Mouse (Mus musculus): Measurements from ENCODE around the gene Plekhj1. TPM values are rescaled to one million over a fixed set of nuclear protein-coding genes. Genes with fewer than 3 reads are reported as not detected.

Gene Plekhj1
- polyA plus RNA-seq, 1 experiment from 2014 or later, result 124 TPM

- ATAC-seq (ENCODE audit: insufficient number of reproducible peaks, low FRiP score, low TSS enrichment, low read depth), result peak; percentile 46
- WGBS, result 1% methylated on average over 59 of the region's 59 CpGs
These were observed 958 bp downstream of the Plekhj1 start for GRCm38 (mm10) chr10:80797186-80798149.

DNA sequence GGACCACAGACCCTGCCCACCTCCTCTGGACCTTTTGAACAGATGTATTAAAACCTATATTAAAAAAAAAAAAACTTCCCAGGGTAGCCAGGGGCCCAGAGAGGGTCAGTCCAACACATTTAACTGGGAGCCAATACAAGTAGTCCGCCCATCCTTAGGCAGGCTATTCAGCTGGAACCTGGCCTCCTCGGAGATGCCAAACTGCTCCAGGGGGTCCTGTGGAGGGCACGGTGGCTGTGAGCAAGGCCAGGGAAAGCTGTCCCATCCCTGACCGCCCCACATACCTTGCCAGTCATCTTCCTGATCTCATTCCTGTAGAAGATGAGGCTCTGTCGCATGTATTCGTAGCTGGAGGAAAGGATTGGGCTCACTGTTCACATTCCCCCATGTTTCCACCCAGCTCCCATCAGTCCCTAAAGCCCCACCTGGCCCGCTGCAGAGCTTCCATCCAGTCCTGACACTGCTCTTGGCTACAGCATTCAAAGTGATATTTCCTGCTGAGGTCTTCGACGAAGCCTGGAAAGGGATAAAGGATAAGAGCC is 2.0 kb downstream of the Plekhj1 start:
- H3K9ac ChIP-seq, result 0 out of 2 replicates have a peak overlapping the region, but pooled peaks have one; percentile 5
- no peak for ATAC-seq (ENCODE audit: insufficient number of reproducible peaks, low FRiP score, low TSS enrichment, low read depth)
- H3K4me1 ChIP-seq, result peaks cover 35% of the 10 kb centered on the region
- 84% methylated on average over 9 of the region's 9 CpGs for WGBS
- peak overlapping the region; percentile 54 for H3K4me2 ChIP-seq
- H3K4me3 ChIP-seq, result peak overlapping the region; percentile 93
- no peaks in the 10 kb centered on the region for H3K27me3 ChIP-seq
- H3K36me3 ChIP-seq, result peaks cover 66% of the 10 kb centered on the region
- no peaks in the 10 kb centered on the region for H3K9me3 ChIP-seq
- peak overlapping the region; percentile 2; the same call in 1 of the 2 replicates for H3K27ac ChIP-seq

More at GRCm38 (mm10) chr10:80797186-80798149, 958 bp downstream of the Plekhj1 start:
- no peaks in the 10 kb centered on the region for H3K27me3 ChIP-seq
- peak overlapping the region; percentile 93 for H3K4me3 ChIP-seq
- H3K4me1 ChIP-seq, result peaks cover 27% of the 10 kb centered on the region
- no peaks in the 10 kb centered on the region for H3K9me3 ChIP-seq
- H3K9ac ChIP-seq, result peak overlapping the region; percentile 98
- peaks cover 66% of the 10 kb centered on the region for H3K36me3 ChIP-seq
- peak overlapping the region; percentile 98 for H3K27ac ChIP-seq
- peak overlapping the region; percentile 54 for H3K4me2 ChIP-seq

GRCm38 (mm10) chr10:80794750-80795149 is 3.7 kb downstream of the Plekhj1 start:
- 91% methylated on average over 8 of the region's 8 CpGs for WGBS
- Histone ChIP-seq H3K36me3 (peaks cover 68% of the 10 kb centered on the region), H3K4me2 (no peak overlapping the region), H3K4me1 (peaks cover 27% of the 10 kb centered on the region), H3K4me3 (no peak overlapping the region), H3K27ac (no peak overlapping the region), H3K9ac (no peak overlapping the region), H3K27me3 (no peaks in the 10 kb centered on the region), H3K9me3 (no peaks in the 10 kb centered on the region)
- ATAC-seq (ENCODE audit: insufficient number of reproducible peaks, low FRiP score, low TSS enrichment, low read depth), result no peak

GRCm38 (mm10) chr10:80793803-80794202 is 4.6 kb downstream of the Plekhj1 start:
- Histone ChIP-seq H3K4me1 (peaks cover 22% of the 10 kb centered on the region), H3K4me2 (no peak overlapping the region), H3K36me3 (peaks cover 76% of the 10 kb centered on the region), H3K9me3 (no peaks in the 10 kb centered on the region), H3K9ac (no peak overlapping the region), H3K27me3 (no peaks in the 10 kb centered on the region), H3K4me3 (no peak overlapping the region), H3K27ac (no peak overlapping the region)
- ATAC-seq (ENCODE audit: insufficient number of reproducible peaks, low FRiP score, low TSS enrichment, low read depth), result no peak
- 82% methylated on average over 4 of the region's 4 CpGs for WGBS

DNA sequence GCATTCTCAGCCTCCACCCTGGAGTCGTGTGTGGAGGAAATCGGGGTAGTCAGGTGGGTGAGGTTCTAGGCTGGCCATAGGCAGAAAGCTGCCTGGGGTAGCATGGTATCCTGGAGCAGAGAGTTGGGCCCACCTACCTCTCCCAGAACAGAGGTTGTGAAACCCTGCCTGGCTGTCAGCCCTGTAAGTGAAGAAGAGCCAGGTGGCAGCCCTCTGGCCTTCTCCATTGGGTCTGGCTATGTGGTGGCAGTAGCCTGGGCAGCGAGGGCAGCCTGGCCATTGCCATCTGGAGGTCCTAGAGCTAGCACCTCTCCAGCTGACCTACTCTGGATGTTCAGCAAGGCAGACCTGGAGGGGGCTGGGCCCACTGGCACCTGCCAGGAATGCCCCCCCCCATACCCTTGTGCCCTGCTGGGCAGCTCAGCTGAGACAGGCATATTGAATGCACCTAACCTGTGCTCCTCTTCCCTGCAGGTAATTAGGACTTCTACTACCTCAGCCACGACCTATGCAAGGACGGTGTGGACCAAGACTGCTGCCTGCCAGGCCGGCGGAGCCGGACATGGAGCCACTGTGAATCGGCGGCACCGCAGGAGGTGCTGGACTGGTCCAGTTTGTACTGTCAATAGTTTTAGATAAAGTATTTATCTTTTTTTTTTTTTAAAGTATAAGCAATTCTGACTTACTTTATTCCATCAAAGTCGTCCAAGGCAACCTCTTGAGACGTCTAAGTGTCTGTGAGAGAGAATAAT is 5.2 kb downstream of the Plekhj1 start:
- Histone ChIP-seq H3K27me3 (no peaks in the 10 kb centered on the region), H3K9ac (no peak overlapping the region), H3K4me1 (peaks cover 22% of the 10 kb centered on the region), H3K4me2 (no peak overlapping the region), H3K9me3 (no peaks in the 10 kb centered on the region), H3K4me3 (no peak overlapping the region), H3K27ac (no peak overlapping the region), H3K36me3 (peaks cover 82% of the 10 kb centered on the region)
- ATAC-seq (ENCODE audit: insufficient number of reproducible peaks, low FRiP score, low TSS enrichment, low read depth), result no peak
- 91% methylated on average over 13 of the region's 13 CpGs for WGBS

DNA sequence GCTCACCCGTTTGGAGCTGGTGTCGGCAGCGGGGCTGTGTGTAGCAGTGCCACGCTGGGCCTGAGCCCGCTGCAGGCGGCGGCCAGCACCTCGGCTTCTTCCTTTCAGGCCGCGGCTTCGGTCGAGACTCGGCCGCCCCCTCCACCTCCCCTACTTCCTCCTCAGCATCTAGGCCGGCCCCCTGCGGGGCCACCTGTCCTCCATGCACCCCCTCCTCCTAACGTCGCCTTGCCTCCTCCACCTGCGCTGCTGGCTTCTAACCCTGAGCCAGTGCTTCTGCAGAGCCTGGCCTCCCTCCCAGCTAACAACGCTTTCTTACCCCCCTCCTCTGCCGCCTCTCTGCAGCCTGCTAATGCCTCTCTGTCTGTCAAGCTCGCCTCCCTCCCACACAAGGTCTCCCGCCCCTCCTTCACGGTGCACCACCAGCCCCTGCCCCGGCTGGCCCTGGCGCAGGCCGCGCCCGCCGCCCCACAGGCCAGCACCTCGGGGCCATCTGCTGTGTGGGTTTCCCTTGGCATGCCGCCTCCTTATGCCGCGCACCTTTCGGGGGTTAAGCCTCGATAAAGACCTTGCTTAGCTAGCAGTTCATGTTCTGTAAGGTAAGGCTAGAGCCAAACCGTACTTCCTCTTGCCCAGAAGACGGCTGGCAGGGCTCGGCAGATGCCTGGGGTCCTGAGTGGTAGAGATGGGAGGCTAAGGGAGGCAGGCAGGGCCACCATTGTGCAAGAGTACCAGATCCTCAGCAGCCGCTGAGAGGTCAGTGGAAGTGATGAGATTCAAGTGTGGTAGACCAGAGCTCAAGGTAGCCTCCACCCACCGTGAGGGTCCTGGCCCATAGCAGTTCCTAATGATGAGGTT is 6.0 kb downstream of the Plekhj1 start:
- H3K36me3 ChIP-seq, result peaks cover 90% of the 10 kb centered on the region
- H3K4me1 ChIP-seq, result peaks cover 22% of the 10 kb centered on the region
- no peak overlapping the region for H3K4me2 ChIP-seq
- no peak for ATAC-seq (ENCODE audit: insufficient number of reproducible peaks, low FRiP score, low TSS enrichment, low read depth)
- H3K27me3 ChIP-seq, result no peaks in the 10 kb centered on the region
- no peak overlapping the region for H3K27ac ChIP-seq
- H3K9me3 ChIP-seq, result no peaks in the 10 kb centered on the region
- 67% methylated on average over 41 of the region's 41 CpGs for WGBS
- no peak overlapping the region for H3K9ac ChIP-seq
- no peak overlapping the region for H3K4me3 ChIP-seq

- no peaks in the 10 kb centered on the region for H3K9me3 ChIP-seq
- H3K9ac ChIP-seq, result no peak overlapping the region
- H3K27me3 ChIP-seq, result no peaks in the 10 kb centered on the region
- peaks cover 97% of the 10 kb centered on the region for H3K36me3 ChIP-seq
- ATAC-seq (ENCODE audit: insufficient number of reproducible peaks, low FRiP score, low TSS enrichment, low read depth), result no peak
- 79% methylated on average over 33 of the region's 33 CpGs for WGBS
- H3K4me1 ChIP-seq, result peaks cover 15% of the 10 kb centered on the region
- H3K4me3 ChIP-seq, result no peak overlapping the region
- H3K4me2 ChIP-seq, result no peak overlapping the region
- peak overlapping the region; percentile 43; the same call in 1 of the 2 replicates for H3K27ac ChIP-seq
These were observed 6.8 kb downstream of the Plekhj1 start for GRCm38 (mm10) chr10:80791476-80792174.

DNA sequence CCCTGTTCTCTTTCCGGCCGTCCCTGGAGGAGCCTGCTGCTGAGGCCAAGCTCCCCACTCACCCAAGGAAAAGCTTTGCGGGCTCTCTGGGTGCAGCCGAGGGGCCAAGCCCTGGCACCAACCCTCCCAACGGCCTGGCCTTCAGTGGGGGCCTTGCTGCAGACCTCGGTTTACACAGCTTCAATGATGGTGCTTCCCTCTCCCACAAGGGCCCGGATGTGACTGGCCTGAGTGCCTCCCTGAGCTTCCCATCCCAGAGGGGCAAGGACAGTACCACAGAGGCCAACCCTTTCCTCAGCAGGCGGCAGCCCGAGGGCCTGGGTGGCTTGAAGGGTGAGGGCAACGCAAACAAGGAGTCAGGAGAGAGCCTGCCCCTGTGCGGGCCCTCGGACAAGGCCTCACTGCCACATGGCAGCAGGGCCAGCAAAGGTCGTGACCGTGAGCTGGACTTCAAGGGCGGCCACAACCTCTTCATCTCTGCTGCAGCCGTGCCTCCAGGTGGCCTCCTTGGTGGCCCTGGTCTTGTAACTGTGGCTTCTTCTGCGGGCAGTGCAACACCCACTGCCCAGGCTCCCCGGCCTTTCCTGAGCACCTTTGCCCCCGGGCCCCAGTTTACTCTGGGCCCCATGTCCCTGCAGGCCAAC is 7.5 kb downstream of the Plekhj1 start:
- no peaks in the 10 kb centered on the region for H3K9me3 ChIP-seq
- H3K36me3 ChIP-seq, result peaks cover 97% of the 10 kb centered on the region
- H3K4me3 ChIP-seq, result no peak overlapping the region
- H3K4me2 ChIP-seq, result no peak overlapping the region
- H3K4me1 ChIP-seq, result 0 out of 2 replicates have a peak, but pooled peaks cover 8% of the 10 kb centered on the region
- no peak for ATAC-seq (ENCODE audit: insufficient number of reproducible peaks, low FRiP score, low TSS enrichment, low read depth)
- no peak overlapping the region for H3K9ac ChIP-seq
- WGBS, result 86% methylated on average over 19 of the region's 19 CpGs
- H3K27me3 ChIP-seq, result no peaks in the 10 kb centered on the region
- H3K27ac ChIP-seq, result peak overlapping the region; percentile 43; the same call in 1 of the 2 replicates

DNA sequence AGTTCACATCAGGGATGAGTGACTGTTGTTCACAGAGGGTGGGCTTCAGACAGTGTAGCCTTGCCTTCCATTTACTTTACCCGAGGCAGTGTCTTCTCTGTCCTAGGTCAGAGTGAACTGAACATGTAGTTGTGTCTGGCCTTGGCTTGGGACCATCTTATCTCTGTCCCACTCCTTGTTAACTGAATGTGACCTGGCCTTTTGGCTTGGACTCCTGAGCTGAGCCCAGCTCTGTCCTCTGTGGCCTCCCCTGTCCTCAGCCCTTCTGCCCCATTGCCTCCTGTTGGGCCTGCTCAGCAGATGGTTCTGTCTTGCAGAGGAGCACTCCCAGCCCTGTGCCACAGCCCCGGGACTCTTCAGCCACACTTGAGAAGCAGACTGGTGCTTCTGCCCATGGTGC is 10.9 kb downstream of the Plekhj1 start:
- no peak overlapping the region for H3K9ac ChIP-seq
- 82% methylated on average over 2 of the region's 2 CpGs for WGBS

DNA sequence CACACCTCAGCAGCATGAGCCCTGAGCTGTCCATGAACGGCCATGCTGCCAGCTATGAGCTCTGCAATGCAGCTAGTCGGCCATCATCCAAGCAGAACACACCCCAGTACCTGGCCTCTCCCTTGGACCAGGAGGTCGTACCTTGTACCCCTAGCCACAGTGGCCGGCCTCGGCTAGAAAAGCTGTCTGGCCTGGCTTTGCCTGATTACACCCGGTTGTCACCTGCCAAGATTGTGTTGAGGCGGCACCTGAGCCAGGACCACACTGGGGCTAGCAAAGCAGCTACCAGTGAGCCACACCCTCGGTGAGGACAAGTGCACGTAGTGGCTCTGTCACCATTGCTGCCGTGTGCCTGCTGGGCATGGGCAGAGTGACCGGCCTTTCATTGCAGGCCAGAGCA is 12.5 kb downstream of the Plekhj1 start:
- Histone ChIP-seq H3K4me1 (no peaks in the 10 kb centered on the region), H3K9me3 (no peaks in the 10 kb centered on the region), H3K27me3 (no peaks in the 10 kb centered on the region), H3K4me2 (no peak overlapping the region), H3K4me3 (no peak overlapping the region), H3K9ac (no peak overlapping the region), H3K27ac (no peak overlapping the region), H3K36me3 (peaks cover 98% of the 10 kb centered on the region)
- no peak for ATAC-seq (ENCODE audit: insufficient number of reproducible peaks, low FRiP score, low TSS enrichment, low read depth)
- 92% methylated on average over 11 of the region's 11 CpGs for WGBS

More for the DNA sequence above, 10.9 kb downstream of the Plekhj1 start:
- Histone ChIP-seq H3K27me3 (no peaks in the 10 kb centered on the region), H3K9me3 (no peaks in the 10 kb centered on the region), H3K4me2 (no peak overlapping the region), H3K4me1 (0 out of 2 replicates have a peak, but pooled peaks cover 8% of the 10 kb centered on the region), H3K27ac (no peak overlapping the region), H3K4me3 (no peak overlapping the region), H3K36me3 (peaks cover 98% of the 10 kb centered on the region)
- no peak for ATAC-seq (ENCODE audit: insufficient number of reproducible peaks, low FRiP score, low TSS enrichment, low read depth)

Data from limb, embryonic 15.5 days (tissue).